Comparison of ENCODE assay signal across 1 mouse cellular context in the genomic region with DNA sequence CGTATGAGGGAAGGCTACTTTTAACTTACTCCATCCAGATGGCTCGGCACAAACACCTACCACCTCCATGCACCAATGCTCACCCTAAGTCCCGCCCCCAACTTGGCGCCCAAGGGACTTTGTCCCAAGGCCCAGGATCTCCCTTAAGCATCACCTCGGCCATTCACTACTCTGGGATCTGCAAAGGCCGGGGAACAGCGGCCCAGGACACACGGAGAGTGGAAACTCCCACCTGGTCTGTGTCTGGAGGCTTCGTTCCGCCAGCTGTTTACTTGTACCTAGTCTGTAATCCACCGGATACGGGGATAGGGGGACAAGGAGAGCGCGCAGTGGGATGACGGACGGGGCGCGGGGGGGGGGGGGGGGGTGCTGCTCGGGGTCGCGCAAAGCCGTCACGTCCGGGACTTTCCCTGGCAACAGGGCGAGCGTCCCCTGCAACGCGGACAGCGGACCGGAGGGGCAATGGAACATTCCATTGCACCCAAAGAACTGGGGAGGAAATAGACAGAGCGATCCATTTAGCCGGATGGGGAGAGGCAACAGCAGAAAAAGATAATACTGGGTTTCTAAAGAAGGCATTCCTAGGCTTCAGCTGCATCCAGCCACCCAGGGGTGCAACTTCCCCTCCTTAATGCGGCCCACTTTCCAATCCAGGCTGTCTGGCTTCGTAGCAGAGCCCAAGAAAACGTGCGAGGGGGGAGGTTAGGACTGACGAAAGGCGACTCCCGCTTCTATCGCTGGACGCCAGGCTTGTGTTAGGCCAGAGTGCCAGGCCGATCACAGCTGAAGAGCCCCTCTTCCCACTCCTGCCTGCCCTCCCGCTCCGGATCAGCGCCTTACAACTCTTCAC.
TF ChIP-seq lines count a peak whose summit lies in the region.

No protein-coding gene starts in this region.

TF ChIP-seq in CH12.LX, 34 proteins besides CTCF, POLR2A, EP300 and RAD21:
- peak; percentile 64 for TF ChIP-seq MXI1 (IDR thresholded peaks at IDR 0.05; ENCODE audit: low read depth, low read length)
- TF ChIP-seq IRF4 (IDR thresholded peaks at IDR 0.05; ENCODE audit: low read depth, low read length): no peak
- no peak for TF ChIP-seq MEF2A (IDR thresholded peaks at IDR 0.05; ENCODE audit: borderline replicate concordance, low read depth, low read length)
- no peak for TF ChIP-seq MAZ (IDR thresholded peaks at IDR 0.05; ENCODE audit: low read depth, low read length)
- no peak for TF ChIP-seq TBP (conservative IDR thresholded peaks at IDR 0.05; ENCODE audit: low read depth, low read length)
- TF ChIP-seq E2F4 (IDR thresholded peaks at IDR 0.05; ENCODE audit: insufficient replicate concordance, low read depth, low read length): no peak
- TF ChIP-seq BHLHE40 (IDR thresholded peaks at IDR 0.05; ENCODE audit: low read depth, low read length): no peak
- no peak for TF ChIP-seq RCOR1 (conservative IDR thresholded peaks at IDR 0.05; ENCODE audit: low read depth, low read length)
- no peak for TF ChIP-seq ZC3H11A (IDR thresholded peaks at IDR 0.05; ENCODE audit: low read depth, low read length)
- TF ChIP-seq ETS1 (conservative IDR thresholded peaks at IDR 0.05; ENCODE audit: low read depth, low read length): no peak
- no peak for TF ChIP-seq JUND (conservative IDR thresholded peaks at IDR 0.05; ENCODE audit: low read depth, low read length)
- no peak for TF ChIP-seq NRF1 (IDR thresholded peaks at IDR 0.05; ENCODE audit: low read depth, low read length)
- no peak for TF ChIP-seq UBTF (IDR thresholded peaks at IDR 0.05; ENCODE audit: low read depth, low read length)
- TF ChIP-seq JUN (IDR thresholded peaks at IDR 0.05; ENCODE audit: insufficient read depth, low read depth, low read length): no peak
- 0 out of 2 replicates have a peak, but pooled peaks have one; percentile 16 for TF ChIP-seq ELF1 (IDR thresholded peaks at IDR 0.05; ENCODE audit: low read depth, low read length)
- no peak for TF ChIP-seq POLR2AphosphoS2 (IDR thresholded peaks at IDR 0.05; ENCODE audit: low read depth, low read length)
- TF ChIP-seq CHD1 (IDR thresholded peaks at IDR 0.05; ENCODE audit: low read depth, low read length): peak; percentile 92; the same call in 1 of the 2 replicates
- no peak for TF ChIP-seq MAFK (IDR thresholded peaks at IDR 0.05; ENCODE audit: insufficient replicate concordance, low read length)
- TF ChIP-seq MAX (IDR thresholded peaks at IDR 0.05; ENCODE audit: low read length): no peak
- TF ChIP-seq CHD2 (IDR thresholded peaks at IDR 0.05; ENCODE audit: low read length): no peak
- no peak for TF ChIP-seq SIN3A (IDR thresholded peaks at IDR 0.05; ENCODE audit: low read length)
TF ChIP-seq in CH12.LX: peak in this region for 3.
